Mouse (Mus musculus) stomach, embryonic 15.5 days (tissue): ENCODE results near the gene Hpdl. TPM values are rescaled to one million over a fixed set of nuclear protein-coding genes. Genes with fewer than 3 reads are reported as not detected.

ENCODE experiments used
- ATAC-seq: fragments of 200-750 bp; cut with Nextera tagmentation; 2 replicates; pipeline ENCODE4 v1.8.0; 2017; ENCODE audit warnings: low read depth, moderate number of reproducible peaks, moderate TSS enrichment; ENCODE audit not compliant: insufficient read depth, low FRiP score
- H3K27ac ChIP-seq: fragments of 300-500 bp; sonication (generic); 2 replicates; pipeline ENCODE4 v1.5.1; 2015; ENCODE audit warnings: mild to moderate bottlenecking, inconsistent platforms
- H3K27me3 ChIP-seq: fragments of 300-500 bp; sonication (generic); replicated peaks from 2 replicates; pipeline ENCODE4 v1.6.1; 2015; ENCODE audit warnings: inconsistent platforms
- H3K36me3 ChIP-seq: fragments of 300-500 bp; sonication (generic); 2 replicates; pipeline ENCODE4 v1.6.1; 2015; ENCODE audit warnings: inconsistent platforms
- H3K4me1 ChIP-seq: fragments of 300-500 bp; sonication (generic); 2 replicates; pipeline ENCODE4 v1.6.1; 2015; ENCODE audit warnings: inconsistent platforms
- H3K4me2 ChIP-seq: fragments of 300-500 bp; sonication (generic); 2 replicates; pipeline ENCODE4 v1.6.1; 2015; ENCODE audit warnings: mild to moderate bottlenecking, inconsistent platforms
- H3K4me3 ChIP-seq: fragments of 300-500 bp; sonication (generic); replicated peaks from 2 replicates; pipeline ENCODE4 v1.5.1; 2015; ENCODE audit warnings: inconsistent platforms
- H3K9ac ChIP-seq: fragments of 300-500 bp; sonication (generic); 2 replicates; pipeline ENCODE4 v1.6.1; 2015; ENCODE audit warnings: inconsistent platforms
- H3K9me3 ChIP-seq: fragments of 300-500 bp; sonication (generic); 2 replicates; pipeline ENCODE4 v1.6.1; 2016; ENCODE audit warnings: inconsistent platforms
- WGBS: fragments of 180-500 bp; shearing (Covaris S2); methylation state at CpG from one replicate; pipeline ENCODE4 v1.1.7; 2015; 5-methylcytosine and 5-hydroxymethylcytosine counted together
- polyA plus RNA-seq: library from polyadenylated mRNA; unstranded; fragments of >200 nt; fragmentation: Nextera tagmentation; extraction: Ambion mirVana; gene quantifications from 2 replicates; pipeline ENCODE4 v1.2.1, GENCODE M21; 2015

Hpdl gene
- polyA plus RNA-seq, 1 experiment from 2014 or later = 1.2 TPM

- Histone ChIP-seq H3K27ac (no peak overlapping the region), H3K4me1 (no peaks in the 10 kb centered on the region), H3K27me3 (no peaks in the 10 kb centered on the region), H3K9me3 (no peaks in the 10 kb centered on the region), H3K4me3 (no peak overlapping the region), H3K36me3 (no peaks in the 10 kb centered on the region), H3K9ac (no peak overlapping the region), H3K4me2 (no peak overlapping the region)
- 79% methylated on average over 2 of the region's 2 CpGs for WGBS
- no peak for ATAC-seq
Observed at GRCm38 (mm10) chr4:116794273-116794672, 27.2 kb downstream of the Hpdl start.

- WGBS = 84% methylated on average over 8 of the region's 8 CpGs
- Histone ChIP-seq H3K9ac (no peak overlapping the region), H3K4me2 (no peak overlapping the region), H3K4me3 (no peak overlapping the region), H3K9me3 (no peaks in the 10 kb centered on the region), H3K4me1 (0 out of 2 replicates have a peak, but pooled peaks cover 4% of the 10 kb centered on the region), H3K36me3 (no peaks in the 10 kb centered on the region), H3K27ac (no peak overlapping the region), H3K27me3 (no peaks in the 10 kb centered on the region)
- ATAC-seq = no peak
Observed at GRCm38 (mm10) chr4:116792453-116792852, 29.1 kb downstream of the Hpdl start.

- H3K9ac ChIP-seq = no peak overlapping the region
- peak; percentile 47; the same call in 1 of the 2 replicates for ATAC-seq
- no peaks in the 10 kb centered on the region for H3K9me3 ChIP-seq
- H3K36me3 ChIP-seq = no peaks in the 10 kb centered on the region
- 0 out of 2 replicates have a peak, but pooled peaks cover 4% of the 10 kb centered on the region for H3K4me1 ChIP-seq
- H3K27me3 ChIP-seq = no peaks in the 10 kb centered on the region
- no peak overlapping the region for H3K4me3 ChIP-seq
- H3K27ac ChIP-seq = peak overlapping the region; percentile 60; the same call in 1 of the 2 replicates
- 8% methylated on average over 3 of the region's 3 CpGs for WGBS
- H3K4me2 ChIP-seq = no peak overlapping the region
Observed at GRCm38 (mm10) chr4:116788956-116789355, 32.6 kb downstream of the Hpdl start.

- no peak overlapping the region for H3K4me3 ChIP-seq
- H3K9me3 ChIP-seq = no peaks in the 10 kb centered on the region
- no peaks in the 10 kb centered on the region for H3K36me3 ChIP-seq
- no peaks in the 10 kb centered on the region for H3K27me3 ChIP-seq
- ATAC-seq = no peak
- 0 out of 2 replicates have a peak, but pooled peaks cover 4% of the 10 kb centered on the region for H3K4me1 ChIP-seq
- H3K4me2 ChIP-seq = no peak overlapping the region
- H3K27ac ChIP-seq = peak overlapping the region; percentile 60
- WGBS = 40% methylated on average over 7 of the region's 7 CpGs
- H3K9ac ChIP-seq = no peak overlapping the region
Observed at GRCm38 (mm10) chr4:116787985-116788760, 33.3 kb downstream of the Hpdl start.

GRCm38 (mm10) chr4:116786587-116786986, 34.9 kb downstream of the Hpdl start:
- H3K27me3 ChIP-seq = no peaks in the 10 kb centered on the region
- H3K9me3 ChIP-seq = no peaks in the 10 kb centered on the region
- H3K27ac ChIP-seq = no peak overlapping the region
- 90% methylated on average over 1 of the region's 1 CpGs for WGBS
- H3K4me1 ChIP-seq = 0 out of 2 replicates have a peak, but pooled peaks cover 4% of the 10 kb centered on the region
- H3K36me3 ChIP-seq = no peaks in the 10 kb centered on the region
- no peak overlapping the region for H3K9ac ChIP-seq
- ATAC-seq = no peak
- no peak overlapping the region for H3K4me2 ChIP-seq
- no peak overlapping the region for H3K4me3 ChIP-seq

GRCm38 (mm10) chr4:116782171-116782570, 39.3 kb downstream of the Hpdl start:
- Histone ChIP-seq H3K4me2 (no peak overlapping the region), H3K9me3 (no peaks in the 10 kb centered on the region), H3K36me3 (no peaks in the 10 kb centered on the region), H3K27ac (no peak overlapping the region), H3K4me3 (no peak overlapping the region), H3K27me3 (no peaks in the 10 kb centered on the region), H3K4me1 (no peaks in the 10 kb centered on the region), H3K9ac (no peak overlapping the region)
- ATAC-seq = no peak
- WGBS = 42% methylated on average over 8 of the region's 8 CpGs

- Histone ChIP-seq H3K4me1 (no peaks in the 10 kb centered on the region), H3K27me3 (no peaks in the 10 kb centered on the region), H3K27ac (no peak overlapping the region), H3K9ac (no peak overlapping the region), H3K36me3 (no peaks in the 10 kb centered on the region), H3K4me3 (no peak overlapping the region), H3K9me3 (no peaks in the 10 kb centered on the region), H3K4me2 (no peak overlapping the region)
- WGBS = 54% methylated on average over 2 of the region's 2 CpGs
- ATAC-seq = no peak
Observed at GRCm38 (mm10) chr4:116781366-116781765, 40.1 kb downstream of the Hpdl start.

- WGBS = 58% methylated on average over 2 of the region's 2 CpGs
- Histone ChIP-seq H3K36me3 (no peaks in the 10 kb centered on the region), H3K9ac (no peak overlapping the region), H3K27ac (no peak overlapping the region), H3K4me3 (no peak overlapping the region), H3K4me1 (no peaks in the 10 kb centered on the region), H3K27me3 (no peaks in the 10 kb centered on the region), H3K4me2 (no peak overlapping the region), H3K9me3 (no peaks in the 10 kb centered on the region)
- ATAC-seq = no peak
Observed at GRCm38 (mm10) chr4:116780541-116780940, 41.0 kb downstream of the Hpdl start.

GRCm38 (mm10) chr4:116777079-116777478, 44.4 kb downstream of the Hpdl start:
- no peak for ATAC-seq
- Histone ChIP-seq H3K9me3 (no peaks in the 10 kb centered on the region), H3K4me3 (no peak overlapping the region), H3K9ac (no peak overlapping the region), H3K4me2 (no peak overlapping the region), H3K36me3 (no peaks in the 10 kb centered on the region), H3K27ac (no peak overlapping the region), H3K4me1 (no peaks in the 10 kb centered on the region), H3K27me3 (no peaks in the 10 kb centered on the region)
- WGBS = 71% methylated on average over 3 of the region's 3 CpGs

GRCm38 (mm10) chr4:116776391-116776790, 45.1 kb downstream of the Hpdl start:
- H3K4me2 ChIP-seq = no peak overlapping the region
- no peaks in the 10 kb centered on the region for H3K9me3 ChIP-seq
- no peaks in the 10 kb centered on the region for H3K4me1 ChIP-seq
- ATAC-seq = no peak
- WGBS = 93% methylated on average over 5 of the region's 5 CpGs
- no peak overlapping the region for H3K9ac ChIP-seq
- H3K36me3 ChIP-seq = no peaks in the 10 kb centered on the region
- H3K4me3 ChIP-seq = no peak overlapping the region
- H3K27me3 ChIP-seq = no peaks in the 10 kb centered on the region
- H3K27ac ChIP-seq = no peak overlapping the region
